Mouse (Mus musculus) intestine, embryonic 16.5 days (tissue): ENCODE results near the gene Olfr839-ps1. TPM values are rescaled to one million over a fixed set of nuclear protein-coding genes. Genes with fewer than 3 reads are reported as not detected.

Experiments used
- ATAC-seq: fragments of 200-750 bp; cut with Nextera tagmentation; 2 replicates; pipeline ENCODE4 v1.8.0; 2017; ENCODE audit warnings: moderate TSS enrichment, moderate library complexity
- H3K27ac ChIP-seq: fragments of 300-500 bp; sonication (generic); 2 replicates; pipeline ENCODE4 v1.5.1; 2014; ENCODE audit warnings: mild to moderate bottlenecking, low read length
- H3K27me3 ChIP-seq: fragments of 300-500 bp; sonication (generic); replicated peaks from 2 replicates; pipeline ENCODE4 v1.6.1; 2014; ENCODE audit warnings: low read length, control low read depth, mixed read lengths; ENCODE audit not compliant: control insufficient read depth, insufficient read depth
- H3K36me3 ChIP-seq: fragments of 300-500 bp; sonication (generic); 2 replicates; pipeline ENCODE4 v1.6.1; 2014; ENCODE audit warnings: low read length, control low read depth; ENCODE audit not compliant: control insufficient read depth, insufficient read depth
- H3K4me1 ChIP-seq: fragments of 300-500 bp; sonication (generic); 2 replicates; pipeline ENCODE4 v1.6.1; 2014; ENCODE audit warnings: low read length, control low read depth, mixed read lengths; ENCODE audit not compliant: control insufficient read depth, insufficient read depth
- H3K4me2 ChIP-seq: fragments of 300-500 bp; sonication (generic); 2 replicates; pipeline ENCODE4 v1.6.1; 2014; ENCODE audit warnings: low read depth, low read length, control low read depth
- H3K4me3 ChIP-seq: fragments of 300-500 bp; sonication (generic); 2 replicates; pipeline ENCODE4 v1.5.1; 2014; ENCODE audit warnings: mild to moderate bottlenecking, low read length
- H3K9ac ChIP-seq: fragments of 300-500 bp; sonication (generic); 2 replicates; pipeline ENCODE4 v1.6.1; 2014; ENCODE audit warnings: low read depth, low read length
- H3K9me3 ChIP-seq: fragments of 300-500 bp; sonication (generic); 2 replicates; pipeline ENCODE4 v1.6.1; 2016; ENCODE audit warnings: low read length, control low read depth; ENCODE audit not compliant: control insufficient read depth
- WGBS: fragments of 180-500 bp; shearing (Covaris S2); extraction: QIAGEN DNeasy Blood & Tissue Kit; methylation state at CpG from one replicate; pipeline ENCODE4 v1.1.7; 2014; 5-methylcytosine and 5-hydroxymethylcytosine counted together
- polyA plus RNA-seq: library from polyadenylated mRNA; unstranded; fragments of >200 nt; fragmentation: Nextera tagmentation; extraction: Ambion mirVana; gene quantifications from 2 replicates; pipeline ENCODE4 v1.2.1, GENCODE M21; 2015

Gene Olfr839-ps1
- polyA plus RNA-seq: not detected in 2 replicates

DNA sequence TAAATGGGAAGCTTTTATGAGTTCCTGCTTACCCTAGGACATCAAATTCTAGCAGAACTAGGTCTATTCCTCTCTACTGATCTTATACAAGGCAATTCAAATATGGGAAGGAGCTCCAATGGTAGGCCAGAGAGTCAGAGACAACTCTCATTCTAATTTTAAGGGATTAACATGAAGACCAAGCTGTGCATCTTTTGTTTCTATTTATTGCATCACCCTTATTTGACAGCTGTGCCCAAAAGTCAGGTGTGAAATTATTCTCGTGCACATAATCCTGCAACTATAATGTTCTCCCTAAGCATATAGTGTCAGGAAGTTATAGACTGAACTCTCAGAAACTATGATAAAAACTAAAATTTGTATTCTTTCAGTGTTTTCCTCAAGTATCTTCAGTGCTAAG, at the start of gene Olfr839-ps1:
Gene Olfr839-ps1, minus strand, starts transcription at position 101 of the 400 bp plus-strand sequence.
- Histone ChIP-seq H3K9ac (no peak within 1 kb of the TSS), H3K4me2 (no peak within 1 kb of the TSS), H3K4me1 (no peaks in the 10 kb centered on the region), H3K4me3 (no peak within 1 kb of the TSS), H3K36me3 (no peaks in the 10 kb centered on the region), H3K27me3 (no peaks in the 10 kb centered on the region), H3K27ac (no peak within 1 kb of the TSS), H3K9me3 (no peaks in the 10 kb centered on the region)
- 86% methylated on average over 1 of the region's 1 CpGs for WGBS
- ATAC-seq: no peak

DNA sequence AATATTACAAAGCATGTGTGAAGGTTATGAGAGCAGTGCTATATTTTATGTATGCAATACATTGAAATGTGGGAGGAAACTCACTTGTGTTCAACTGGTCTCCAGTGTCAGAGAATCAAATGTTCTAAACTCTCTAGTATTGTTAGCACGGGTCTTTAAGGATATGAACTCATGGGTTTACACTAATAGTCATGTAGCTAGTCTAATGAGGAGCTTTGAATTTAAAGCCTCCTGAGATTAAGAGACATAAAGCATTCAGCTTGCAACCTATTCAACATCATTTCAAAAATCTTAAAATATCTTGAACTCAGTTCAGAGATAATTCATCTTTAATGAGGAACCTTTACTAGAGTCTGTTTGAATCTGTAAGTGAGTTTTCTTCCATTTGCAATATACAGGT, 41.1 kb downstream of the Olfr839-ps1 start, which contains the start of gene Olfr837:
Gene Olfr837, plus strand, starts transcription at position 301 of the 400 bp plus-strand sequence.
- H3K4me1 ChIP-seq: no peaks in the 10 kb centered on the region
- H3K4me3 ChIP-seq: no peak within 1 kb of the TSS
- H3K27ac ChIP-seq: no peak within 1 kb of the TSS
- WGBS: 74% methylated on average over 1 of the region's 1 CpGs
- no peaks in the 10 kb centered on the region for H3K36me3 ChIP-seq
- ATAC-seq: no peak
- no peak within 1 kb of the TSS for H3K4me2 ChIP-seq
- no peaks in the 10 kb centered on the region for H3K9me3 ChIP-seq
- H3K27me3 ChIP-seq: no peaks in the 10 kb centered on the region
- H3K9ac ChIP-seq: no peak within 1 kb of the TSS

DNA sequence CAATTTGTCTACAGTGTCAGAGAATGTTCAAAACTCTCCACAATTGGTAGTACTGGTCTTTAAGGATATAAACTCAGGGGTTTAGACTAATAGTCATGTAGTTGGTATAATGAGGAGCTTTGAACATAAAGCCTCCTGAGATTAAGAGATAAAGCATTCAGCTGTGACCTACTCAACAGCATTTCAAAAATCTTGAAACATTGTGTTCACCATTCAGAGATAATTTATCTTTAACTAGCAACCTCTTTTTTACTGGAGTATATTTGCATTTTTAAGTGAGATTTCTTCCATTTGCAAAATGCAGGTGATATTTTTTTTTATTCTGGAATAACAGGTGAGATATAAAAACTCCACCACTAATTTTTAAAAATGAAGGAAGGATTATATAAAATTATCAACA, 57.0 kb downstream of the Olfr839-ps1 start, which contains the start of gene Olfr836:
Gene Olfr836, plus strand, starts transcription at position 301 of the 400 bp plus-strand sequence.
- H3K9ac ChIP-seq: no peak within 1 kb of the TSS
- no peak for ATAC-seq

More for the DNA sequence above, 57.0 kb downstream of the Olfr839-ps1 start, which contains the start of gene Olfr836:
- Histone ChIP-seq H3K27me3 (no peaks in the 10 kb centered on the region), H3K9me3 (no peaks in the 10 kb centered on the region), H3K4me1 (no peaks in the 10 kb centered on the region), H3K27ac (no peak within 1 kb of the TSS), H3K4me3 (no peak within 1 kb of the TSS), H3K36me3 (no peaks in the 10 kb centered on the region), H3K4me2 (no peak within 1 kb of the TSS)

Other genes with a start within 250 kb of the Olfr839-ps1 start
- not detected in 2 replicates for gene Olfr832, start 240.2 kb downstream of the Olfr839-ps1 start, polyA plus RNA-seq
- not detected in 2 replicates for gene Olfr834, start 189.3 kb downstream of the Olfr839-ps1 start, polyA plus RNA-seq
- gene Olfr835, start 144.6 kb downstream of the Olfr839-ps1 start, polyA plus RNA-seq: not detected in 2 replicates
- gene Olfr836, start 56.9 kb downstream of the Olfr839-ps1 start, polyA plus RNA-seq: not detected in 2 replicates
- gene Olfr837, start 41.0 kb downstream of the Olfr839-ps1 start, polyA plus RNA-seq: not detected in 2 replicates
- not detected in 2 replicates for gene Olfr843, start 74.7 kb upstream of the Olfr839-ps1 start, polyA plus RNA-seq
- not detected in 2 replicates for gene Olfr844, start 139.0 kb upstream of the Olfr839-ps1 start, polyA plus RNA-seq
- not detected in 2 replicates for gene Olfr845, start 159.1 kb upstream of the Olfr839-ps1 start, polyA plus RNA-seq
- gene Olfr846, start 186.7 kb upstream of the Olfr839-ps1 start, polyA plus RNA-seq: not detected in 2 replicates
- gene Olfr847, start 201.4 kb upstream of the Olfr839-ps1 start, polyA plus RNA-seq: not detected in 2 replicates